Mouse (Mus musculus) c-Kit-positive CD71-negative TER-119-negative erythroid progenitor cells, embryonic 14.5 days (primary cell): ENCODE measurements around the gene Dock2.

Experiments used
- DNase-seq: peaks from one replicate; pipeline ENCODE4 v3.0.0-alpha.2; 2013; ENCODE audit warnings: low read depth

Dock2 gene

GRCm38 (mm10) chr11:34421061-34421460 lies 362.6 kb downstream of the Dock2 start:
- no peak for DNase-seq

DNA sequence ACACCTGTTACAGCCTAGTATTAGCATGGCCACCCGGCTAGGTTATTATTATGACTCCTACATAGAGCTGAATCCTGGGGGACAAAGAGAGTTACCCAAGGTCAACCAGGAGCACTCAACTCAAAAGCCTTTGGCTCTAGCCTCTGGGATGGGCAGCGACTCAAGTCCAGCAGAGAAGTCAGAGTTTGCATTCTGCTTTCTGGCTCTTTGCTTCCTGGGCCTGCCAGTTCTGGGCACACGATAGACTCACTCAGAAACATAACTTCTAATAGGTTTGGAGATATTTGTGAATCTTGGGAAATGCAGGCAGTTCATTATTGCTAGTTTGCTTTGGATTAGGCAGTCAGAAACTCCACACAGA lies 367.1 kb downstream of the Dock2 start:
- DNase-seq: no peak

DNA sequence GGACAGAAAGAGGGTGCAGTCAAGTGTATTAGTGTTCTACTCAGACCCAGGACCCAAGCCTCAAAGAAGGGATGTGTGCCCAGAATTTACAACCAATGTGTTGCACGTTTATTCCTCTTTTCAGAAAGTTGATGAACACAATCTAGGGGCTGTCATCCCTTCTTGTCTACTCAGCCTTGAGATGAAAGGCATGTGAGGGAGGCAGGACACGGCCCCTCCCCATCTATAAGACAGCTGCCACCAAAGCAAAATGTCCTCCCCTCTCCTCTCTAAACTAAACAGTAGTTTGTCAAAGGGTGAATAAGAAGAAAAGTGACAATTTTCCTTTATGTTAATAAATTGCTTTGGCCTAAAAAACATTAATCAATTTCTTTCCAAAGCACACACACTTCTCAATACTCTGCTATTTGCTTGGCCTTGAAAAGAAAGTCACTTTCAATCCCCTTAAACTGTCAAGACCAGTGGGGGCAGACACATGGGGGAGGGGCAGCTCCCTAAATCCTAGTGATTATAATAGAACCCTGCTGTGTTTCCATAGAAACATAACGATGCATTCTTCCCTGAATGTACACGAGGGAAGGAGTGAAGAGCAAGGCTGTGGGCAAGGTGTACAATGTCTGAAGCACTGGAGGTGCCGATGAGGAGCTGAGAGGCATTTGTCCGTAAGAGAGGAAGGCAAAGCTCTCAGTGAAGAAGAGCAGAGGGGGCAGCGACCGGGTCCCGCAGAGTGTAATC lies 367.6 kb downstream of the Dock2 start:
- DNase-seq: no peak

DNA sequence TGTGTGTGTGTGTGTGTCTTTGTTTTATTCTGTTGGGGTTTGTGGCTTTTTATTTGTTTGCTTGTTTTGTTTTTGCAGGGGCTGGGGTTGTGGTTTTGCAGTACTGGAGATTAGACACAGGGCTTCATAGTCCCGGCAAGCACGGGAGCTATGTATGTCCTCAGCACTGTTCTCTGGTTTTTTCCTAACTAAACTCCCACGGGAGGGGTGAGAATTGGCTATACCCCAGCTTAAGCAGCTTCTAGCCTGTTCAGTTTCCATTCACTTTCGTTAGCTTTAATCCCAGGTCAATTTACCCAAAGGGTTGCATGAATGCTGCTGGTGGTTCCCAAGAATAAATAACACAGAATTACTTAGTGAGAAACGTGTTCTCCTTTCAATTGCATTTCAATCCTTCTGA lies 376.8 kb downstream of the Dock2 start:
- DNase-seq: no peak

- DNase-seq: no peak
Measured at GRCm38 (mm10) chr11:34406309-34406708, 377.4 kb downstream of the Dock2 start.

DNA sequence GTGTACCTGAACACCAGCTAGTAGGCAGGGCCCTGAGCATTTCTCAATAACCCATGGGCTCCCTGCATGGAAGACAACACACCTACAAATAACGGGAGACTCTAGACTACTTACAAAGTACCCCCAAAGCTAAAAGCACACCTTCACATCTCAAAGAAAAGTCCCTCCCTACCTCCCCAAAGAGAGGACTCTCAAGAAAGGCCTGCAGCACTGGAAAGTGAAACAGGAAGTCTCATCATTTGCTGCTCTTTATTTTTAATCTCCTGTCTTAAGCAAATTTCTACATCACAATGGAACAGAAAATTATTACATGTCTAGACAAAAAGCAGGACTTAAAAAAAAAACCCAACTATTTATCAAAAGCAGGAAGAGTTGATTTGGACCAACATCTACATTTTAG lies 378.4 kb downstream of the Dock2 start:
- DNase-seq: no peak

DNA sequence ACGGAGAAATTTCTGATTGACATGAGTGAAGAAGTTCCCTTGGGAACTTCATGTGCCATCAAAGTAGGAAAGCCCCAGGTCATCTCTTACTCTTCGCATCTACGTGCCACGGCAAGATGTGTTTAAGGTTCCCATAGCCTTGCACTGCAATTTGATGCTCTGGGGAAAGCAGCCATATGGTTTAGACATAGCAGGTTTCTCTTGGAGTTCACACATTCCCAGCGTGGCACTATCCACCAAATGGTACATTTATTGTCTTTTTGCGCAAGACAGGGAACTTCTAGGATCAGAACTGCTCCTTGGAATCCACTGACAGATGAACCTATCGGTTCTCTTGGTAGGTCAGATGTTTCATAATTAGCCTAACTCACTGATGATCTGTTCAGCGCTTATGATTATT lies 382.3 kb downstream of the Dock2 start:
- DNase-seq: no peak

DNA sequence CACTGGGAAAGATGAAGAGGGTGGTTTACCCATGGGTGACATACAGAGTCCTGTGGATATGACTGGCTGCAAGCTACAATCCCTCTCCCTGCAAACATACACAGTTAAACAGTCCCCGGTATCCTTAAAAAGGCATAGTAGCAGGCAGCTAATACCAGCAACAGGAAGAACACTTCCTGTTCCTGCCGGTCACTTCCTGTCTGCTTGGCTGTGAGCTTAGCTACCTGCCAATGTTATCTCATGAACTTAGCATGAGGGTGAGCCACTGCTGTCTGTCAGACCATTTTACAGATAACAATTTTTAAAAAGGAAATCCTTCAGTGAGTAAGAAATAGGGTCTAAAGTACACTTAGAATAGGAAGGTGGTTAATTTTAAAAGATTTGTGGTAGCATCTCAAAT lies 385.1 kb downstream of the Dock2 start:
- no peak for DNase-seq

DNA sequence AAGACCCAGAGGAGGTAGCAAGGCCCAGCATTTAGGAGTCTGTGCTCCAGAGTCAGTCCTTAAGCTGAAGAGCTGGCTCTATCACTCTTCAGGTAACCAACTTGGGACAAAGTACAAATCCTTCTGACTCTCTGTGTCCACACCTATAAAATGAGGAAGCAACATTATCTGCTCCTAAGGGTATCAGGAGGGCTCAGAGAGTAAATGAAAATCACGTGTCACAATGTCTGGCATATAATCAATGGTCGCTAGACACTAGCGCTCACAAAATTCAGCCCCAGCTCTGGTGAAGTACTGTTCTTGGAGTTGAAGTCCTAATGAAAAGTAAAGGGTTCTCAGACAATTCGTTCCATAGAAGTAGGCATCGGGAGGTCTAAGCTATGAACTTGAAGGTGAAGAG lies 386.0 kb downstream of the Dock2 start:
- DNase-seq: no peak

GRCm38 (mm10) chr11:34395802-34396201 lies 387.9 kb downstream of the Dock2 start:
- no peak for DNase-seq

- no peak for DNase-seq
Measured at GRCm38 (mm10) chr11:34392105-34392504, 391.6 kb downstream of the Dock2 start.

DNA sequence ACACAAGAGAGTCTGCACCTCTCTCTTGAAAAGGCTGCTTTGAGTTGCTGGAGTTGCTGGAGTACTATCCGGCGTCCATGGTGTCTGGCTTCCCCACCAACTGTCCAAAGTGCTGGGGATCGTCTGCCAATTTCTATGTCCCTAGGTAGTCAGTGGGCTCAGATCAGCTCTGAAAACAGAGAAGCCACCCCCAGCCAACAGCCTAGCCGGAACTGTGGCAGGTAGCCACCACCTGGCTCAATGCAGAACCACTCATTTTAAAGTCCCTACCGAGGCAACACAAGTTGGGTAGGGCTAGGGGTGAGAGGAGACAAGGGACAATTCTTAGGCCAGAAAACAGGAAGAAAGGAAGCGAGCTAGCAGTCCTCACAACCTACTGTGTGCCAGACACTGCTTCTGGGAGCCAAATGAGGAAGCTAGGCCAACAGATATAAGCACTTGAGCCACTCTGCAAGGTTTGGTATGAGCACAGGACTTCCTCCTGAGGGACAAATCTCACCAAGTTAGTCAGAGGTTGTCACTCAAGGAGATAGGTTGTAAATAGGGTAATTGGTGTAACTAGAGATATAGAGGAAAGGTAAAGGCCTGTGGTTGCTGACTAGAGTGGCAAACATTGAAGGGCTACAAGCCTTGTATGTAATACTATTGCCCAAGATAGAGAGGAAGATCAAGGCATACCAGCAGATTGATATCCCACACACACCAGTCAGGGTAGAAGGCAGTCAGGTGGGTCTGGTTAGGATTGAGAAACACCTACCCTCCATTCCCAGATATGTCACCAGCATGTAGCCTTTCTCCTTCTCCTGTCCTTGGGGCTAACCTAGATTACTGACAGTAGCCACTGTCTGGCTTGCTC lies 394.2 kb downstream of the Dock2 start:
- DNase-seq: no peak

DNA sequence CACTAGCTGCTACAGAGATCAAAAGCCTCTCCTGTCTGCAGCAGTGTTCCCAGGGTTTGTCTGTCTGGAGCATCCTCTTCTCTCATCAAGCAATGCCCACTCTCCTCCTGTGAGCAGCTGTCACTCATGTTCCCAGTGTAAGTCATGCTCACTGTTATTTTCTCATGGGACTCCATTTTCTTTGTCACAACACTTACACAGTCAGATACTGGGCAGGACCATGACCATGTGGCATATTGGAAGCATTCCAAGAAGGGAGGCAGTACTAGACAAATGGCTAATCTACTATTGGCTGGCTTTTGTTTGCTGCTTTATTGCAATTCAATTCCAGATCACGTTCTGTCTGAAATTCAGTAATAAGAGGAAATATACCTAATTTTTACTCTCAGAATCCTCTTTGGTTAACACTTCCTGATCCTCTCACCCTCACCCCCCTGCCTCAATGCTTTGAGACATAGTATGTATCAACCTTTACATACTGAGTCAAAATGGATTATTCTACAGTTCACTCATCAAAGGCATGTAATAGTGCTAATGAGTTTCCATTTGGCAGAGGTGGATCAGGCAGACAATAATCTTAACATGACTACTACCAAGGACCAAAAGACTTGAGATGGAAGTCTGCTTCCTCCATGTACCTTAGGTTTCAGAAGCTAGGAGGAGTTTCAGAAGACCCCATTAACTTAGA lies 398.5 kb downstream of the Dock2 start:
- no peak for DNase-seq

GRCm38 (mm10) chr11:34384178-34384577 lies 399.5 kb downstream of the Dock2 start:
- no peak for DNase-seq

- DNase-seq: no peak
Measured at GRCm38 (mm10) chr11:34383501-34383900, 400.2 kb downstream of the Dock2 start.

- no peak for DNase-seq
Measured at GRCm38 (mm10) chr11:34377649-34378048, 406.0 kb downstream of the Dock2 start.

DNA sequence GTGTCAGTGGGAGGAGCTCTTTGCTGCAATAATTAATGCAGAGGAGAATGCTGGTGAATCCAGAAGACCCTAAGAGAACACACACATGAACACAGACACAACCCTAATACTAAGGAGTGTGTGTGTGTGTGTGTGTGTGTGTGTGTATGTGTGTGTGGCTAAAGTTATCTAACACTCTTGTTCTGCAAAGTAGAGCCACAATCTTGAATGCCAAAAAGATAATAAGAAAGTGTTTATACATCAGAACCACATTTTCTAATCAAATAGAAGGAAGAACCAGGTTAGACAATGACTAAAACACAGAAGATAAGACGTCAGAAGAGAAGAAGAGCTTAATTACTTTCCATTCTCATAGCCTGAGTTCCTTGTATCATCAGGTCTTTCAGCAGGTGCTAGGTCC lies 408.1 kb downstream of the Dock2 start:
- no peak for DNase-seq

- DNase-seq: no peak
Measured at GRCm38 (mm10) chr11:34372224-34372623, 411.5 kb downstream of the Dock2 start.

DNA sequence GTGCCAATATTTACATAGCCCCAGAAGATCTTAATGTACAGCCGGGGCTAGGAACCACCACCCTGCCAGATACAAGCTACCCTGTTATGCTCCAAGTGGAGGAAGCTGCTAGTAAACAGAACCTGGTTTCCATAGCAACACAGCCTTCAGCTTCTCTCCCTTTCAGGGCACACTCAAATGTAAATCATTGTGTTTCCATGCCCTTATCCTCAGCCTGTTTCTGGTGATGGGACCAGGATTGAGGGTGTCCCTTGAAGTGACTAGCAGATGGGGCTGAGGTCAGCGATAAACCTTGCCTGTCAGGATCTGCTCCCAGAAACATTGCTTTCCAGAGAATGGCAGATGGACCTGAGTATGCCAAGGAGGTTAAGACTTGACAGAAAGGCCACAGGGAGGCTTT lies 427.6 kb downstream of the Dock2 start:
- no peak for DNase-seq

GRCm38 (mm10) chr11:34355406-34355805 lies 428.3 kb downstream of the Dock2 start:
- DNase-seq: no peak

DNA sequence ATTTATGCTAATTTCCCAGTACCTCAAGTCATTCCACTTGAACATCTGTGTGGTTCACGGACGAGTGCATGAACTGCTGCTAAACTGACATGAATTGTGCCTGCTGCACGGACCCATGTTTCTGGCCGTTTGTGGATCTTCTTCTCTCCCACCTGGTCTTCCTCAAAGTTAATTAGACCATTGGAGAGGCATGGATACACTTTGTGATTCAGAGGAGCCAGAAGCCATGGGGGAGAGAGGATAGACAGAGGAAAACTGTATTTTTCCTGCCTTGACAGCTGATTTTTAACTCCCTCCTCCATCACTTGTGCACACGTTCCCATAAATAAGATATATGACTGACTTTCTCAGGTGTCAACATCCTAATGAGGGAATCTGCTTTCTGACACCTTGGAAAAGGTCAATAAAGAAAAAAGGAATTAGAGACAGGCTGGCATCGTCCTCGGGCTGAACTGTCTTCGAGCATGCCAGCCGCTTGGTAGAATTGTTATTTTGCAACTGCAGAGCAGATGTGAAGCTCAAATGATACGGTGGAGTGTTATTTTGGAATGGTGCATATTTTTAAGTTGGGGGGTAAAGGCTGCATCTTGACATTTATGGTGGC lies 434.1 kb downstream of the Dock2 start:
- no peak for DNase-seq

GRCm38 (mm10) chr11:34348287-34348918 lies 435.3 kb downstream of the Dock2 start:
- no peak for DNase-seq
